Mouse (Mus musculus) CD4-positive, CD25-positive, alpha-beta regulatory T cell, adult 9 weeks (primary cell): ENCODE data around the gene Gm9774. TPM values are rescaled to one million over a fixed set of nuclear protein-coding genes. Genes with fewer than 3 reads are reported as not detected.

Experiments used
- polyA plus RNA-seq: library from polyadenylated mRNA; unstranded; fragments of 100-300 nt; shearing (Covaris generic); gene quantifications from one replicate; pipeline ENCODE4 v1.2.1, GENCODE M21; 2017

Gm9774 gene
- polyA plus RNA-seq = 25.1 TPM

GRCm38 (mm10) chr3:92429323-92429722, at the start of gene Gm9774:
Gene Gm9774, minus strand, starts transcription at chr3:92429423.

GRCm38 (mm10) chr3:92458620-92459019, 29.4 kb upstream of the Gm9774 start, which contains the start of gene Sprr3:
Gene Sprr3, minus strand, starts transcription at chr3:92458720.

GRCm38 (mm10) chr3:92438689-92439088, 9.5 kb upstream of the Gm9774 start, which contains the start of gene Sprr1b:
Gene Sprr1b, minus strand, starts transcription at chr3:92438789.

GRCm38 (mm10) chr3:92432282-92432681, 3.1 kb upstream of the Gm9774 start, which contains the start of gene Sprr2k:
Gene Sprr2k, plus strand, starts transcription at chr3:92432582.

GRCm38 (mm10) chr3:92417782-92418181, 11.4 kb downstream of the Gm9774 start, which contains the start of gene Sprr2j-ps:
Gene Sprr2j-ps, plus strand, starts transcription at chr3:92418082.

GRCm38 (mm10) chr3:92407691-92408090, 21.5 kb downstream of the Gm9774 start, which contains the start of gene Sprr2i:
Gene Sprr2i, plus strand, starts transcription at chr3:92407991.

GRCm38 (mm10) chr3:92385385-92385784, 43.8 kb downstream of the Gm9774 start, which contains the start of gene Sprr2h:
Gene Sprr2h, plus strand, starts transcription at chr3:92385685.

Other genes starting within 250 kb of the Gm9774 start
- gene Sprr2a1, start 213.6 kb downstream of the Gm9774 start, polyA plus RNA-seq = not detected
- gene Sprr2a2, start 213.5 kb downstream of the Gm9774 start, polyA plus RNA-seq = not detected
- not detected for gene Sprr2a3, start 144.0 kb downstream of the Gm9774 start, polyA plus RNA-seq
- not detected for gene Sprr2b, start 112.8 kb downstream of the Gm9774 start, polyA plus RNA-seq
- gene Sprr2d, start 90.3 kb downstream of the Gm9774 start, polyA plus RNA-seq = not detected
- gene Sprr2e, start 77.3 kb downstream of the Gm9774 start, polyA plus RNA-seq = not detected
- gene Sprr2f, start 64.2 kb downstream of the Gm9774 start, polyA plus RNA-seq = not detected
- not detected for gene Sprr2h, start 43.7 kb downstream of the Gm9774 start, polyA plus RNA-seq
- gene Sprr2i, start 21.4 kb downstream of the Gm9774 start, polyA plus RNA-seq = not detected
- not detected for gene Sprr2j-ps, start 11.3 kb downstream of the Gm9774 start, polyA plus RNA-seq
- gene Sprr2k, start 3.2 kb upstream of the Gm9774 start, polyA plus RNA-seq = not detected
- not detected for gene Sprr1b, start 9.4 kb upstream of the Gm9774 start, polyA plus RNA-seq
- not detected for gene Sprr3, start 29.3 kb upstream of the Gm9774 start, polyA plus RNA-seq
- gene Sprr1a, start 56.5 kb upstream of the Gm9774 start, polyA plus RNA-seq = not detected
- gene Sprr4, start 71.1 kb upstream of the Gm9774 start, polyA plus RNA-seq = not detected
- not detected for gene 2310046K23Rik, start 105.1 kb upstream of the Gm9774 start, polyA plus RNA-seq
- gene Ivl, start 144.3 kb upstream of the Gm9774 start, polyA plus RNA-seq = not detected
- not detected for gene Smcp, start 159.6 kb upstream of the Gm9774 start, polyA plus RNA-seq
- not detected for gene 2210017I01Rik, start 178.1 kb upstream of the Gm9774 start, polyA plus RNA-seq
- gene Lce6a, start 192.2 kb upstream of the Gm9774 start, polyA plus RNA-seq = not detected
- not detected for gene Lce1a1, start 218.9 kb upstream of the Gm9774 start, polyA plus RNA-seq
- not detected for gene Lce1b, start 227.5 kb upstream of the Gm9774 start, polyA plus RNA-seq
- gene Lce1a2, start 240.9 kb upstream of the Gm9774 start, polyA plus RNA-seq = not detected
- gene Lce1c, start 249.8 kb upstream of the Gm9774 start, polyA plus RNA-seq = not detected